Mouse (Mus musculus) cerebellum, postnatal 14 days (tissue): ENCODE data around the gene Gm5134.

Source experiments
- DNase-seq, 2 experiments: peaks; one replicate each; pipeline ENCODE4 v3.0.0; 2021; ENCODE audit warnings: mixed read lengths in 2 of 2

Gm5134 gene

DNA sequence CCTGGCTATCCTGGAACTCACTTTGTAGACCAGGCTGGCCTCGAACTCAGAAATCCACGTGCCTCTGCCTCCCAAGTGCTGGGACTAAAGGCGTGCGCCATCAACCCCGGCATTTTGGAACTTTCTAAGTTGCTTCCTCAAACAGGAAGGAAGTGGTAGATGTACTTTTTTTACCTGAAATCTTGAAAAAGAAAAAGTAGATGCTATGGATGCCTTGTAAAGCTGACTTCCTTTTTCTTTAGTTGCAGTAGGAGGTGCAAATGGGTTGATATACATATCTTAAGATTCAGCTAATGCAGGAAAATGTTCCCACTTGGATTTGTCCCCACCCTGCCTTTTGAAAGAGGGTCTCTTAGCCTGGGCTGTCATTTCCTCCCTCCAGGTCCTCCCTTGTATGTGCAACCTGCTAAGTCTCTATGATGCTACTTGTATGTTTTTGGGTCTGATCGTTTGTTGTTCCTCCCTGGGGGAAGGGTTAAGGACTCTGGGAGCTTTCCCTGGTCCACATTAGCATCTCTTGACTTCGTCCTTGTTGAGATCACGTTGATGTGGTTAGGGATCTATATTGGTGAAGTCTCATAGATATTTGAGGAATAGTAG lies 79.8 kb downstream of the Gm5134 start:
- no peak for DNase-seq

DNA sequence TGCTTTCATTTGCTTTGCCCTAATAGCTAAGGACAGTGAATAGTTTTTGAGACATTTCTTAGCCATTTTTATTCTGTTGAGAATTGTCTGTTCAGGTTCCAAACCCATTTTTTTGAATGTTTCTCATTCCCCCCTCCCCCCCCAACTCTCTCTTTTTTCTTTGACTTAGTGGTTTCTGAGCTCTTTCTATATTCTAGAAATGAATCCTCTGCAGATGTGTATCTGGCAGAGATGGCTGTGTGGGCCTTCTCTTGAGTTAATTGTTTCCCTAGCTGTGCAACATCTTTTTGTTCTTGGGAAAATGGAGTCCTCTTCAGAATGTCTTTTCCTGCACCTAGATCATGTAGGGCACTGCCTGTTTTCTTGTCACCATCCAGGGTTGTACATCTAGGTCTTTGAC lies 81.0 kb downstream of the Gm5134 start:
- no peak for DNase-seq

DNA sequence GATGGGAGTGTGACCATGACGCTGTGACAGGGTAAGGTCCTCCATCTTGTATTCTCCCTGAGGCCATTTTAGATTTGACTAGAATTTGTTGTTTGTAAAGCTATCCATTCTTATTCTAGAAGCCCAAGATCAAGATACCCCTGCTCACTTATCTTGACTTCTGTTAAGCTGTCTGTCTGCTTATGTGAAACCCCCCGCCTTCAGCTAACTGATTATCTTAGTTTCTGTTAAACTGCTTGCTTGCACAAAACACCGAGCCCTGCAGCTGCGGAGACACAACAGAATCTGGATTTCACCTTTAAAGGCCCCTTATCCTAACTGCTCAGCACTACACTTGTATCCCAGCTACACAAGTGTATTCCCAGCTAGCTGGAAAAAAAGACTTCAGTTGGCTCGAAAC lies 82.6 kb downstream of the Gm5134 start:
- DNase-seq, result no peak

DNA sequence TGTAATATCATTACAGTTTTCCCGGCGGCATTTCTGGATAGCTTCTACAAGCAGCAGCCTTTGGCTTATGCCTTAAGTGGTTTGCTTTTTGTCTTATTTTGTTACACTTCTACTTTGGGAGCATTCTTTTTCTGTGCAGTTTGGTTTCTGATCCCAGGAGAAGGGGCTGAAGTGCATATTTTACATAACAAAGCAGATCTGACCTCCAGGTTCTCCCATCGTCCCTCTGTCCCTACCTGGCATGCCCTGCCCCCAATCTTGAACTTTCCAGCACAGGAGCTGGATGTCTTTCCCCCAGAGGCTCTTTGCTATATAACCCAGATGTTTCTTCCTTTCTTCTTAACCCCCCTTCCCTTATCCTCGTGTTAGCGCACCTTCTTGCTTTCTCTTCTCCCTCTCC lies 91.0 kb downstream of the Gm5134 start:
- no peak for DNase-seq

DNA sequence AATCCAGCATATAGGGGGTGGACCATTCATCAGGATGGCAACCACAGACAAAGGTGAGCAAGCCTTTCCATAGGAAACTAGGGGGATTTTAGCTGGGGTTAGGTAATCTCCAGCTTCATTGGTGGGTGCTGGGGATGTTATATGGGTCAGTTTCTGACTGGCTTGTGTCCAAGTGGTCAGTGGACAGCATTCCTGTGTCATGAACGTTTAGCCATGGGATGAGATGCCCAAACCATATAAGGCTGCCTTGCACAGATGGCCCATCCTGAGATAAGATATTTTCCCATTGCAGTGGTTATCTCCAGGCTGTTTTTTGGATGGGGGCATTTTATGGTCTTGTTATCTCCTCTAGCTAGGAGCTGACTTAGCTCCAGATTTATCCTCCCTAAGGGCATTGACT lies 92.4 kb downstream of the Gm5134 start:
- no peak for DNase-seq

DNA sequence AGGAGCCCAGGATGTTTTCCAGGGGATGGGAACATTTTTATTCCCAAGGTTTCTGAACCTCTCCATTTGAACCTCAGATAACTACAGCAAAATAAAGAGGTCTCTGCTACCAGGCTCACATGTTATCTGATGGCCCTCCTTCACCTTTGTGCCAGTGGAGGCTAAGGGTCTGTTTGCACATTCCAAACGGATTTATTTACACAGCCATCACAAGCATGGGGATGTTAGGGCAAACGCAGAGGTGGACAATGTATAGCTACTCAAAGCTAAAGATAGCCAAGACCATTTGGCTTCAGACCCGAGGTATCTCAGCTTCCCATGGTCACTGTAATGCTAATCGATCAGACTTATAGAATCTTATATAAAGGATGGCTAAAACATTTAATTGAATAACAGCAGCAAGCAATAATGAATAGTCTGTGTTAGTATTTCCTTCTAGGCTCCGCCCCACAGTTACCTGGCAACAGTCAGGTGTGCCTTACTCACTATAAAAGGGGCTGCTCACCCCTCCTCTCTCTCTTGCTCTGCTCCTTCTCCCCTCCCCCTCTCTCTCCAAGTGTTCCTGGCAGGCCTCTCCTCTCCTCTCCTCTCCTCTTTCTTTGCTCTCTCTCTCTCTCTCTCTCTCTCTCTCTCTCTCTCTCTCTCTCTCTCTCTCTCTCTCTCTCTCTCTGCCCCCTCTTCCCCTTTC lies 93.0 kb downstream of the Gm5134 start:
- DNase-seq, result no peak

DNA sequence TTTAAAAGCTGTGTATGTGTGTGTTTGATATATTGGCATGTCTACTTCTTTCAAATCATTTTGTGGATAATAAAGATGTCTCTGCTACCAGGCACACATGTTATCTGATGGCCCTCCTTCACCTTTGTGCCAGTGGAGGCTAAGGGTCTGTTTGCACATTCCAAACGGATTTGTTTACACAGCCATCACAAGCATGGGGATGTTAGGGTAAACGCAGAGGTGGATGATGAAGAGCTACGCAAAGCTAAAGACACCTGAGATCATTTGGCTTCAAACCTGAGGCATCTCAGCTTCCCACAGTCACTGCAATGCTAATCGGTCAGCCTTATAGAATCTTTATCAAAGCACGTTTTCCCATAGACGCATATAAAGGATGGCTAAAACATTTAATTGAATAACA lies 94.7 kb downstream of the Gm5134 start:
- DNase-seq, result no peak

DNA sequence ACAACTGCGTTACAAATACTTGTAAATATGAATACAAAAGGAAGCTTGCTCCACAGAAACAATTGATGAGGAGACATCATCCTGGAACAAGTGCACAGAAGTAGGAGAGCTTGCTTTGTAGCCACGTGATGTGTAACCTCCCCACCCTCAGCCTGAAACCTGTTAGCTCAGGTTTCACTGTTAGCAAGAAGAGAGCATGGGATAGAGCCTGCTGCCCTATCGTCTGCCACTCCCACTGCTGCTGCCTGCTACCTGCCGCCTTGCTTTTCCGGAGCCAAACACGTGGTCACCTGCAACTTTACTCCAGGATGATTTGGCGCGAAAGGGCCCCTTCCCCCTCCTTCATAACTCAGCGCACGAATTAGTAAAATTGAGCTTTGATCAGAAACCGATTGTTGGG lies 97.5 kb downstream of the Gm5134 start:
- DNase-seq, result no peak
